Mouse (Mus musculus): Measurements from ENCODE around the gene Gm10338.
"Not testable (repeated sequence)": the region's sequence is repeated elsewhere in the genome, so short reads cannot be mapped to it uniquely, and the experiment has no call there.

The Gm10338 gene

GRCm38 (mm10) chr14:7595492-7595891 lies at the start of gene Gm10338:
Gene Gm10338 (minus strand): TSS chr14:7595592.
- not testable (repeated sequence) for DNase-seq

GRCm38 (mm10) chr14:7643872-7644271 lies 48.5 kb upstream of the Gm10338 start, which contains the start of gene Gm10128:
Gene Gm10128 (minus strand): TSS chr14:7643972.
- DNase-seq: not testable (repeated sequence)

DNA sequence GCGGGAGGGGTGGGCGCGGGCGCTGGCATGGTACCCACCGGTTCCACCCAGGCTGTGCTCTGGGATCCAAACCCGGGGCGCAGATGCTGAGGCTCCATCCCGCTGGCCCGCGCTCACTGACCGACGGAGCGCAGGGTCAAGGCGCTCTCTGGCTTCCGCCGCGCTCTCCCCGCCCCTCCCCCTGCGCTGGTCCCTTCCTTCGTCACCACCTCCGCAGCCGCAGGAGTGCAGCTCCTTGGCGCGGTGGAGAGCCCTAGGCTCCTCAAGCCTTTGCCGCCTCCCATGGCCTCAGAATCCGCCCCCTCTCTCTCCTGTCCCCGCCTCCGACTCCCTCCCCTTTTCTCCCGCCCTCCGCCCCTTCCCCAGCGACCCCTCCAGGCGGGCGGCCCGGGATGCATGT lies 27.0 kb downstream of the Gm10338 start, which contains the start of gene Gm3558:
Gene Gm3558, minus strand, starts transcription at position 185 of the 400 bp plus-strand sequence.
- DNase-seq: not testable (repeated sequence)

DNA sequence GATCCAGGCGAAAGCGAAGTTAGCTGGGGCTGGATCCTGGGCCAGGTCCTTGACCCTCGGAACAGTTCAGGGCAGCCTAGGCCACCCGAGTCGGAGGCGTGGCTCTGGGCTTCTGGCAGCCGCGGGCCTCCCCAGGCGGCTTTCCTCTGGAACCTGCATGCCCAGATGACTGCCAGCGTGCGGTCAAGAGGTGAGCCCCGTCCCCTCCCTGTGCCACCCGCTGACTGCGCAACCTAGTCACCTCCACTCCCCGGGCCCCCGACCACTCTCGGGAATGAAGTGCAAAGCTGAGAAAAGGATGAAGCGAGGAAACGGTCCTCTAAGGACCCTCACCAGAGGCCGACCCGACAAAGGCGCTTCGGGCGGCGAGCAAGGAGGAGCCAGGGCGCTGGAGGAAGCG lies 27.5 kb downstream of the Gm10338 start:
- not testable (repeated sequence) for DNase-seq

- not testable (repeated sequence) for DNase-seq
Measured at GRCm38 (mm10) chr14:7567266-7567665, 28.1 kb downstream of the Gm10338 start.
